Mouse (Mus musculus) heart, embryonic 11.5 days (tissue): Measurements from ENCODE around the gene Sec14l1. TPM values are rescaled to one million over a fixed set of nuclear protein-coding genes. Genes with fewer than 3 reads are reported as not detected.
A peak's percentile ranks its signal among the peaks of the same experiment; 100 is the strongest.

Experiments used
- ATAC-seq: fragments of 200-750 bp; cut with Nextera tagmentation; replicated peaks from 2 replicates; pipeline ENCODE4 v1.8.0; 2017; ENCODE audit warnings: moderate library complexity; ENCODE audit not compliant: insufficient number of reproducible peaks, low FRiP score, low TSS enrichment
- H3K27ac ChIP-seq: fragments of 300-500 bp; sonication (generic); 2 replicates; pipeline ENCODE4 v1.5.1; 2014; ENCODE audit warnings: mild to moderate bottlenecking, low read depth, low read length
- H3K27me3 ChIP-seq: fragments of 300-500 bp; sonication (generic); 2 replicates; pipeline ENCODE4 v1.6.1; 2014; ENCODE audit warnings: mild to moderate bottlenecking, low read length, mixed read lengths; ENCODE audit not compliant: control insufficient read depth, insufficient read depth
- H3K36me3 ChIP-seq: fragments of 300-500 bp; sonication (generic); 2 replicates; pipeline ENCODE4 v1.6.1; 2014; ENCODE audit warnings: mild to moderate bottlenecking, low read length, moderate library complexity, mixed read lengths; ENCODE audit not compliant: control insufficient read depth, insufficient read depth
- H3K4me1 ChIP-seq: fragments of 300-500 bp; sonication (generic); 2 replicates; pipeline ENCODE4 v1.6.1; 2014; ENCODE audit warnings: low read length; ENCODE audit not compliant: control insufficient read depth, insufficient read depth
- H3K4me2 ChIP-seq: fragments of 300-500 bp; sonication (generic); 2 replicates; pipeline ENCODE4 v1.6.1; 2014; ENCODE audit warnings: mild to moderate bottlenecking, moderate library complexity
- H3K4me3 ChIP-seq: fragments of 300-500 bp; sonication (generic); 2 replicates; pipeline ENCODE4 v1.5.1; 2014; ENCODE audit warnings: low read depth, low read length
- H3K9ac ChIP-seq: fragments of 300-500 bp; sonication (generic); 2 replicates; pipeline ENCODE4 v1.6.1; 2014; ENCODE audit warnings: mild to moderate bottlenecking, low read depth, low read length, moderate library complexity
- H3K9me3 ChIP-seq: fragments of 300-500 bp; sonication (generic); replicated peaks from 2 replicates; pipeline ENCODE4 v1.6.1; 2016; ENCODE audit warnings: low read length; ENCODE audit not compliant: control insufficient read depth
- WGBS: fragments of 180-500 bp; shearing (Covaris S2); extraction: QIAGEN DNeasy Blood & Tissue Kit; methylation state at CpG from one replicate; pipeline ENCODE4 v1.1.7; 2014; ENCODE audit not compliant: insufficient replicate concordance; 5-methylcytosine and 5-hydroxymethylcytosine counted together
- polyA plus RNA-seq: library from polyadenylated mRNA; unstranded; fragments of >200 nt; fragmentation: Nextera tagmentation; extraction: Ambion mirVana; gene quantifications from 2 replicates; pipeline ENCODE4 v1.2.1, GENCODE M21; 2014

Gene Sec14l1
- polyA plus RNA-seq, 1 experiment from 2014 or later = 32.6 TPM

DNA sequence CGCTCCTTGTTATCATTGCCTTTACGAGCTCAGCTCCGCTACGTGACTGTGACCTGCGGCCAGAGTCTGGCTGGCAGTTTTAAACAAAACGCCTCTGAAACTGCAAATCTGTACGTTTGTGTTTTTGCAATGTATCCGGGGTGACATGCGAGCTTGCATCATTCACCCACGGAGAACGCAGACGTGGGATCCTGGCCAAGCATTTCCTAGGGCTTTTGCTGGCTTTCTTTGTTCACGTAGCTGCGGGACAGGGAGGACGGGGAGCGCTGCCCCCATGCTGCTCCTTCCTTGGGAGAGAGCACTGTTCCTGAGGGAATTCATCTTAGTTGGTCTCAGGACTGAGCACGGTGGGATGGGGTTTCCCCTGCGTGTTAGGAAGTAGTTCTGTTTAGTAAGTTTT lies 2.4 kb downstream of the Sec14l1 start:
- peaks cover 60% of the 10 kb centered on the region for H3K4me1 ChIP-seq
- WGBS = 72% methylated on average over 18 of the region's 18 CpGs

DNA sequence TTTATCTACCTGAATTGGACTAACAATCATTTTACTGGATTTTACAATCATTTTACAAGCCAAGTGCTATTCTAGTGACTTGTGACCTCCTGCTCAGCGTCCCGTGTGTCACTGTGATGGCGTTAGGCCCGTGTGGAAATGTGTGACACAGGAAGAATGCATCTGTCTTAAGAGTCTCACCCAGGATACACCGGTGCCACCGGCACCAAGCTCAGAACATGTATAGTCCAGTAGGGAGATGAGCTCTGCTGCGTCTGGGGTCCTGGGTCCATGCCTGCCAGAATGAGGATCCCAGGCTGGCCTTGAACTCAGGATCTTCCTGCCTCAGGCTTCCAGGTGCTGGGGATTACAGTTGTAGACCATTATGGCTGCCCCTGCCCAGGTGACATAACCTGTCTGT lies 2.8 kb downstream of the Sec14l1 start:
- H3K9me3 ChIP-seq = peaks cover 3% of the 10 kb centered on the region; the same call in 1 of the 2 replicates
- H3K27me3 ChIP-seq = no peaks in the 10 kb centered on the region
- no peak overlapping the region for H3K9ac ChIP-seq
- H3K27ac ChIP-seq = no peak overlapping the region
- no peak overlapping the region for H3K4me3 ChIP-seq
- ATAC-seq = no peak
- WGBS = 87% methylated on average over 7 of the region's 7 CpGs
- no peak overlapping the region for H3K4me2 ChIP-seq
- peaks cover 3% of the 10 kb centered on the region; the same call in 1 of the 2 replicates for H3K36me3 ChIP-seq
- peaks cover 65% of the 10 kb centered on the region for H3K4me1 ChIP-seq

More for the DNA sequence above, 2.4 kb downstream of the Sec14l1 start:
- no peak for ATAC-seq
- no peak overlapping the region; the same call in 1 of the 2 replicates for H3K4me2 ChIP-seq
- H3K27me3 ChIP-seq = no peaks in the 10 kb centered on the region
- H3K9me3 ChIP-seq = peaks cover 3% of the 10 kb centered on the region; the same call in 1 of the 2 replicates
- H3K4me3 ChIP-seq = no peak overlapping the region
- peaks cover 3% of the 10 kb centered on the region; the same call in 1 of the 2 replicates for H3K36me3 ChIP-seq
- H3K9ac ChIP-seq = no peak overlapping the region
- no peak overlapping the region for H3K27ac ChIP-seq

DNA sequence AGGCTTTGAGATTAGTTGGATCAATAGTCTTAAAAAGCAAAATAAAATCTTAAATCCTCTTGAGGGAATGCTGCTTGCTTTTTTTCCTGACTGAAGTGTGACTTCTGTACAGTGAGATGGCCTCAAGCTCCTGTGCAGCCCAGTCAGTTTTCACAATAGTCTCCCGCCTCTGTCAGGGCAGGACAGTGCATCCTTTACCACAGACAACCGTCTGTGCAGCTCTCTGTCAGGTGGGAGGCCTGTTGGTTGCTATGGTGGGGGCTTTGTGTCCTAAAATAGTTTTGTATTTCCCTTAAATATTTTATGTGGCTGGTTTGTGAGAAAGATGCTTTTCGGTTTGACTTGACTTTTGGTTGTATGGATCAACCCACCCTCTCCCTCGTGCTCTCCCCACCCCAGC lies 3.3 kb downstream of the Sec14l1 start:
- no peak overlapping the region for H3K9ac ChIP-seq
- no peak overlapping the region for H3K4me3 ChIP-seq
- H3K4me2 ChIP-seq = peak overlapping the region; percentile 46
- no peak for ATAC-seq
- peaks cover 68% of the 10 kb centered on the region for H3K4me1 ChIP-seq
- WGBS = 52% methylated on average over 4 of the region's 4 CpGs
- H3K36me3 ChIP-seq = peaks cover 3% of the 10 kb centered on the region; the same call in 1 of the 2 replicates
- H3K9me3 ChIP-seq = peaks cover 3% of the 10 kb centered on the region; the same call in 1 of the 2 replicates
- peak overlapping the region; percentile 60 for H3K27ac ChIP-seq
- no peaks in the 10 kb centered on the region for H3K27me3 ChIP-seq

DNA sequence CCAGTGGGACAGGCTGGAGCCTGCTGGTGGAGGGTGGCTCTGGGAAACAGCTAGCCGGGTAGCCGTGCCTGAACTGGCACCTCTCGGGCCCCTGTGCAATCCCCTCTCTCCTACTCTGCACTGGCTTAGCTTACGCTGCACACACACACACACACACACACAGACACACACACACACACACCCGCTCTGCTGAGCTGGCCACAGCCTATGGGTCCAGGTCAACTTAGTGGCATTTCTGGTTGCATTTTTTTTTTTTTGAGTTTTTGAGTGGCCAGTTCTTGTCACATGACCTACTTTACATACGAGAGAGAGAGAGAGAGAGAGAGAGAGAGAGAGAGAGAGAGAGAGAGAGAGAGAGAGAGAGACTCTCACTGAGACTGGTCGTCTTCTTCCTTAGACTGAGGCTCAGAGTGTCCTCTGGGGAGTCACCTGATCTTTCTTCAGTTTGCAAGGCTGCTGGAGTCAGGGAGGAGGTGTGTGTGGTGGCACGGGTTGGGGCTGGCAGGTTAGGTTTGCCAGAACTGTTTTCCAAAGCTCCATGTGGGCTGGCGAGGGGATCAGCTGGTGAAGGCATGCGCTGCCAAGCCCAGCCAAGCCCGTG lies 3.9 kb downstream of the Sec14l1 start:
- H3K4me2 ChIP-seq = peak overlapping the region; percentile 46
- H3K27ac ChIP-seq = peak overlapping the region; percentile 60

DNA sequence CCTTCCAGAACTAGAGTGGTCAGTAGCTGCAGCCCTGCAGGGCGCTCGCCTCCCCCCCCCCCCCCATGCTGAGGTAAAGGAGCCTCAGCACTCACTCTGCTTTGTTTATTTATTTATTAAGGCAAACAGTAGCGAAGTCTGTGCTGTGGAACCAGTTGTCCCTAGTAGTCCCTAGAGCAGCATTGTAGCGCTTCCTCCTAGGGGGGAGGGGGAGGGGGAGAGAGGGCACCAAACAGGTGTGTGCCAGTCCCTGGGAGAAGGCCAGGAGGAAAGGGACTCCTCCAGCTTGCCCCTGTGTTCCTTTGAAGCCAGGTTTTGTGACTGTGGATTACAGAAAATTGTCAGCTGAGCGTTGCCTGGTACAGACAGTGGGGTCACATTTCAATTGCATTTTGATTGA lies 4.8 kb downstream of the Sec14l1 start:
- H3K27ac ChIP-seq = peak overlapping the region; percentile 85; the same call in 1 of the 2 replicates
- peaks cover 80% of the 10 kb centered on the region for H3K4me1 ChIP-seq
- ATAC-seq = no peak
- H3K4me2 ChIP-seq = peak overlapping the region; percentile 29
- H3K27me3 ChIP-seq = no peaks in the 10 kb centered on the region
- H3K36me3 ChIP-seq = peaks cover 3% of the 10 kb centered on the region; the same call in 1 of the 2 replicates
- WGBS = 37% methylated on average over 5 of the region's 5 CpGs
- 0 out of 2 replicates have a peak overlapping the region, but pooled peaks have one; percentile 36 for H3K9ac ChIP-seq
- H3K9me3 ChIP-seq = no peaks in the 10 kb centered on the region
- no peak overlapping the region for H3K4me3 ChIP-seq

More for the DNA sequence above, 3.9 kb downstream of the Sec14l1 start:
- Histone ChIP-seq H3K9me3 (no peaks in the 10 kb centered on the region), H3K4me1 (peaks cover 74% of the 10 kb centered on the region), H3K4me3 (no peak overlapping the region), H3K27me3 (no peaks in the 10 kb centered on the region), H3K9ac (0 out of 2 replicates have a peak overlapping the region, but pooled peaks have one; percentile 52), H3K36me3 (peaks cover 3% of the 10 kb centered on the region; the same call in 1 of the 2 replicates)
- WGBS = 42% methylated on average over 11 of the region's 11 CpGs
- no peak for ATAC-seq

DNA sequence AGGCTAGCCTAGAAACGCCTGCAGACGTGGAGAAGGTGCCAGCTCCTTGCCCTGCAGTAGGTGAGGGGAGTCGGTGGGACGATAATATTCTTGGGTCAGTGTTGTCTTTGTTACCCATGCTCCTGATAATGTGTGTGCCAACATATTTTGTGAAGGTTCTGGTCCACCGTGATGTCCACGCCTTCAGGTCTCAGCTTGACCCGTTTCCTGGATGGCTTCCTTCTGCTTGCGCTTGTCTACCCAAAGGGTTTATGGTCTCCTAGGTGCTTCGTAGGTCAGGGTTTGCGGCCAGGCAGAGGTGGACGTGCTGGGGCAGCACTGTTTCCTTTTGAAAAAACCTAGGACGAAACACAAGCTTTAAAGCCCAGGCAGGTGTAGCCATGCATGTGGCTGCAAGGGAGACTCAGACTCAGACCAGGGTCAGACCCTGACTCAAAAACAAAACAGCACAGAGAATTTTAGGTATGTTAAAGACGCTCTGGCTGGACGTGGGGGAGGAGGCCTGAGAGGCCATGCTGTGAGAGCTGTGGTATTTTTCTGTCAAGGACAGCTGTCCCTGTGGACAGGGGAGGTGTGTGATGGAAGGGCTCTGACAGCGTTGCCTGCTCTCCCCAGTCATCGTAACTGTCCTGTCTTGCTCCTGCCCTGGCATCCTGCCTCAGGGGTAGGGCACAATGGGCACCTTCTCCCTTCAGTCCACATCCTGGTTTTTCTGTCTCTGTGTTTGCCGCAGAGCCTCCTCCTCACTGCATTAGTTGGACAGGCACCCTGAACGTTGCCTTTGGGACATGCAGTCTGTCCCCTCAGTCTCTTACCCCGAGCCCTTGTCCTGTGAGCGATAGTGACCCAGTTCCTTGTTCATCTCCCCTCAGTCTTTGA lies 5.6 kb downstream of the Sec14l1 start:
- Histone ChIP-seq H3K9me3 (no peaks in the 10 kb centered on the region), H3K27ac (peak overlapping the region; percentile 85), H3K4me2 (peak overlapping the region; percentile 40), H3K9ac (peak overlapping the region; percentile 52; the same call in 1 of the 2 replicates), H3K4me1 (peaks cover 84% of the 10 kb centered on the region), H3K4me3 (no peak overlapping the region), H3K27me3 (no peaks in the 10 kb centered on the region), H3K36me3 (peaks cover 3% of the 10 kb centered on the region; the same call in 1 of the 2 replicates)
- no peak; the same call in 1 of the 2 replicates for ATAC-seq
- WGBS = 29% methylated on average over 20 of the region's 20 CpGs

DNA sequence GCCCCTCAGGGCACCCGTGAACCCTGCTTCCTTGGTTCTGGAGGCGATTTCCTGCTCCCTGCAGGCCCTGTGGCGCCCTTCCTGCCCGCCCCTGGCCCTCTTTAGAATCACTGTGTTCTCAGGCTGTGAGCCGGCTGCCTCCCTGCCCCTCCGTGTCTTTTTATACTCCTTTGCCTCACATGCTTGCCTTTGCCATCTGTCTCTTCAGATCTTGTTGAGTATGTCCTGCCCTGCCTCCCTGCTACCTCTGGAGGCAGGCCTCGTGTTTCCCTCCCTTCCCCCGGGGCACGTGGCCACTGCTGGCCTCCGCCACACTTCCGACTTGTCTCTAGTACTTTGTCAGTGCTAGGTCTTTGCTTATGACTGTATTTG lies 6.2 kb downstream of the Sec14l1 start:
- H3K4me2 ChIP-seq = peak overlapping the region; percentile 40
- H3K4me3 ChIP-seq = no peak overlapping the region
- no peaks in the 10 kb centered on the region for H3K9me3 ChIP-seq
- no peak for ATAC-seq
- peak overlapping the region; percentile 85 for H3K27ac ChIP-seq
- peaks cover 3% of the 10 kb centered on the region; the same call in 1 of the 2 replicates for H3K36me3 ChIP-seq
- 35% methylated on average over 11 of the region's 11 CpGs for WGBS
- H3K4me1 ChIP-seq = peaks cover 87% of the 10 kb centered on the region
- peak overlapping the region; percentile 52; the same call in 1 of the 2 replicates for H3K9ac ChIP-seq
- H3K27me3 ChIP-seq = no peaks in the 10 kb centered on the region

DNA sequence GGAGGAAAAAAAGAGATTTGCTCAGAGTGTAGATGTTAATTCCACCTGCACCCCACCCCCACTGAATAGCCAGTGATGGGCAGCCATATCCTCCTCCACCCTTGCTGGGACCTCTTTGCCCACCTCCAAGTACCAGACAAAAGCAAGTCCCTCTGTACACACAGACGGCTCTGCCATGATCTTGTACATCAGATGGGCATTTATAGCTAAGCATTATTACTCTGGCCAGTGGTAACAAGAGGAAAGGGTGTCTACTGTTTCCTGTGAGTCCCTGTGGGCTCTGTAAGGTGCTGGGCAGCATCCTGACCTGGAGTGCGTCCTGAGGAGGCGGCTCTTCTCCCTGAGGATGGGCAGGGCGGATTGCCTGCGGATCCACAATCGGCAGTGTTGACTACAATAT lies 7.0 kb downstream of the Sec14l1 start:
- H3K4me2 ChIP-seq = no peak overlapping the region
- WGBS = 88% methylated on average over 6 of the region's 6 CpGs
- no peaks in the 10 kb centered on the region for H3K27me3 ChIP-seq
- H3K9me3 ChIP-seq = no peaks in the 10 kb centered on the region
- peaks cover 87% of the 10 kb centered on the region for H3K4me1 ChIP-seq
- no peak overlapping the region for H3K4me3 ChIP-seq
- ATAC-seq = no peak
- H3K36me3 ChIP-seq = peaks cover 3% of the 10 kb centered on the region; the same call in 1 of the 2 replicates
- no peak overlapping the region for H3K27ac ChIP-seq
- no peak overlapping the region for H3K9ac ChIP-seq
